Mouse (Mus musculus) kidney, adult 11 months (tissue): ENCODE data around the gene Psmb8.
"Not testable (repeated sequence)": the region's sequence is repeated elsewhere in the genome, so short reads cannot be mapped to it uniquely, and the experiment has no call there.

ENCODE experiments used
- DNase-seq: peaks from one replicate; pipeline ENCODE4 v3.0.0; 2022

The Psmb8 gene

GRCm38 (mm10) chr17:34217216-34217928, 19.9 kb downstream of the Psmb8 start:
- no peak for DNase-seq

GRCm38 (mm10) chr17:34217986-34218385, 20.5 kb downstream of the Psmb8 start:
- no peak for DNase-seq

- peak; percentile 93 for DNase-seq
These were observed 21.2 kb downstream of the Psmb8 start for GRCm38 (mm10) chr17:34218675-34219074.

- peak; percentile 52 for DNase-seq
These were observed 21.6 kb downstream of the Psmb8 start for GRCm38 (mm10) chr17:34219096-34219495.

- not testable (repeated sequence) for DNase-seq
These were observed 22.3 kb downstream of the Psmb8 start for GRCm38 (mm10) chr17:34219801-34220200.

GRCm38 (mm10) chr17:34220401-34220800, 22.9 kb downstream of the Psmb8 start:
- DNase-seq, result not testable (repeated sequence)

- peak; percentile 34 for DNase-seq
These were observed 27.3 kb downstream of the Psmb8 start for GRCm38 (mm10) chr17:34224816-34225215.

DNA sequence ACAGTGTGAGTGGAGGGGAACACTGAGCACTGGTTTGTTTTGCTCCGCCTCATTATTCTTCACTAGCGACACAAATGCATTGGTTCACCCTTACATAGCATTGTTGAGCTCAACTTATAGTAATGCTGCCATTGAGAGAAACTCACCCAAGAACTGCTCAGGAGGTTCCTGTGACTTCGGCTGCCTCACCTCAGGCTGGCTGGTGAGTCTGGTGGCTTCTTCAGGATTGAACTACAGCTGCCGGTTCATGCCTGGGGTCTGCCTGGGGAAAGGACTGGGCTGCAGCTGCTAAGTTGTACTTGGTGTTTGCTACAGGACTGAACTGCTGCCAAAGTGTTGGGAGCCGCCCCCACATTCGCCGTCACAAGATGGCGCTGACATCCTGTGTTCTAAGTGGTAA, 27.9 kb downstream of the Psmb8 start:
- DNase-seq, result no peak

DNA sequence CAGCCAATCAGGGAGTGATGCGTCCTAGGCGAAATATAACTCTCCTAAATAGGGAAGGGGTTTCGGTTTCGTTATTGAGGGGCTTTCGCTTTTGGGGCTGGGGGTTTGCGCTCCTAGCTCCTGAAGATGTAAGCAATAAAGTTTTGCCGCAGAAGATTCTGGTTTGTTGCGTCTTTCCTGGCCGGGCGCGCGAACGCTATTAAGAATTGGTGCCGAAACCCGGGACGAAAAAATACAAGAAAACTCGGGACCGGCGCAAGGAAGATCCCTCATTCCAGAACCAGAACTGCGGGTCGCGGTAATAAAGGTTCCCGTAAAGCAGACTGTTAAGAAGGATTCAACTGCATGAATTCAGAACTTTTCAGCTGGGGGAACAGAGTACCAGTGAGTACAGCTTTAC, 28.4 kb downstream of the Psmb8 start:
- not testable (repeated sequence) for DNase-seq

GRCm38 (mm10) chr17:34230971-34231370, 33.5 kb downstream of the Psmb8 start:
- DNase-seq, result not testable (repeated sequence)

- not testable (repeated sequence) for DNase-seq
These were observed 34.5 kb downstream of the Psmb8 start for GRCm38 (mm10) chr17:34232021-34232420.

GRCm38 (mm10) chr17:34234926-34235325, 37.4 kb downstream of the Psmb8 start:
- peak; percentile 71 for DNase-seq

DNA sequence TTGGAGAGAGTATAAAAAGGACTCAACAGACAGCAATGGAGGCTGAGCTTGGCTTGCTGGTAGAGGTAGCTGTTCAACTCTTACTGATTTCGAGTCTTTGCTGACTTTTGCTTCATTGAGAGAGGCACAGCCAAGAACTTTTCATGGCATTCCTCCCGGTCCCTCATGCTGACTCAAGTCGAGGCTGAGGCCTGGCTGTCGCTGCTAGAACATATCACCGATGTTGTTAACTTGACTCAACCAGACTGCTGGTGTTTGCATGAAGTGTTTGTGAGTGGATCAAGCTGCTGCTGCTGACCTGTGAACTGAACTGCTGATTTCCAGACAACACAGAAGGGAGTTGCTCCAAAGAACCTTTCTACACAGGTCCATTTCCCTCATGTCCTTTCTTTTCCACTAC, 39.2 kb downstream of the Psmb8 start:
- DNase-seq, result no peak

DNA sequence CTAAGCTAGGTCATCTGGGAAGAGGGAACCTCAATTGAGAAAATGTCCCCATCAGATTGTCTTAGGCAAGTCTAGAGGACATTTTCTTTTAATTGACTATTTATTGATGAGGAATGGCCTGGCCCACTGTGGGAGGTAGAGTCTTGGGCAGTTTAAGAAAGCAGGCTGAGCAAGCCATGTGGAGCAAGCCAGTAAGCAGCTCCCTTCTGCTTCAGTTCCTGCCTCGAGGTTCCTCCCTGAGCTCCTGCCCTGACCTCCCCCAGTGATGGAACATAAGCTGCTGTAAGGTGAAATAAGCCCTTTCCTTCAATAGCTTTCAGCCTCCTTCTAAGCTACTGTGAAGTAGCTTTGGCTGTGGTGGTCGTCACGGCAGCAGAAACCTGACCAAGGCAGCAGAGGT, 40.2 kb downstream of the Psmb8 start:
- no peak for DNase-seq

GRCm38 (mm10) chr17:34238706-34239105, 41.2 kb downstream of the Psmb8 start, which contains the start of gene H2-Ob:
Gene H2-Ob (plus strand): TSS chr17:34238903.
- peak; percentile 36 for DNase-seq

DNA sequence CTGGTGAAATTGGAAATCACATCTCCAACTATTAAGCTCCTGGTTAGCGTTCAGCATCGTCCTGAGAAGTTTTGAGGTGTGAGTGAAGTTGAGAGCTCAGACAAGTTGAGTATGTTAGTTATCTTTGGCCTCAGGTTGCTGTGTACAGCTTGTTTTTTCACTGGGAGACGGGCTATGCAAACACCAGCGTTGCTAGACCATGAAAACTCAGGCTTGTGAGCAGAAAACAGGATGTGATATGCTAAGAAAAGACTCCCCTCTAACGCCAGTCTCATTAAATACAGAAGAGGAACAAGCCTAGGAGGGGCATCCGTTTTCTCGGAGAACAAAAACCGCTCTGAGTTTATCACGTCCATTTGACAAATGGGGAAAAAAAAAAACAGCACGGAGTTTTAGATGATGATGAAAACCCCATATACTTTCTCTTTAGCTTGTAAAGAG, 42.1 kb downstream of the Psmb8 start:
- no peak for DNase-seq

- DNase-seq, result no peak
These were observed 42.8 kb downstream of the Psmb8 start for GRCm38 (mm10) chr17:34240366-34240765.

- no peak for DNase-seq
These were observed 43.4 kb downstream of the Psmb8 start for GRCm38 (mm10) chr17:34240916-34241315.

DNA sequence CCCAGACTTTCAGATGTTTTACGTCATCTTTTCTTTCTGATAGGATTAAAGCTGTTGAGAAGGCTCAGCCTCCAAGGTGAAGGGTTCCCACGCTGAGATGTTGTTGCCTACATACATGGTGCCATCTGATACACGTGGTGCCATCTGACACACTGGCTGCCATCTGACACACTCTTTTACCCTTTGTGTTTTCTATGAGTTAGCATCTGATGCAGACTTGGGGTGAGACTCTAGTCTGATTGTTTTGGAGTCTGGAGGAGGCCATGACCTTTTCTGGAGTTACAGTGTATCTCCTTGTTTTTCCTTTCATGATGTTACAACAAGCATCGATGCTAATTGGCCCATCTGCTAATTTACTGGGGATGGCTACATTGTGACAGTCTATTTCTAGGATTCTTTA, 47.1 kb downstream of the Psmb8 start:
- DNase-seq, result no peak

DNA sequence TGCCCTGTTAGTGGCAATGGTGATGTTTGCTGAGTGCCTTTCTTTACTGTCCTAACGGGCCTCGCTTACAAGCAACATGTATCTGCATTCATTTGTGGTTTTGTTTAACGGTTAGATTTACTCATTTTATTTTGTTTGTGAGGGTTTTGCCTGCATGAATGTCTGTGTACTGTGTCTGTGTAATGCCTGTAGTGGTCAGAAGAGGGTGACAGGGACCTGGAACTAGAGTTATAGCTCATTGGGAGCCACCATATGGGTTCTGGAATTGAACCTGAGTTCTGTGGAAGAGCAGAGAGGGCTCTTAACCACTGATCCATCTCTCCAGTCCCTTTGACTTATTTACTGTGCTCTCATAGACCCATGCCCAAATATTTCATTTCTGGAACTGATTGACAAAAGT, 49.5 kb downstream of the Psmb8 start:
- no peak for DNase-seq

DNA sequence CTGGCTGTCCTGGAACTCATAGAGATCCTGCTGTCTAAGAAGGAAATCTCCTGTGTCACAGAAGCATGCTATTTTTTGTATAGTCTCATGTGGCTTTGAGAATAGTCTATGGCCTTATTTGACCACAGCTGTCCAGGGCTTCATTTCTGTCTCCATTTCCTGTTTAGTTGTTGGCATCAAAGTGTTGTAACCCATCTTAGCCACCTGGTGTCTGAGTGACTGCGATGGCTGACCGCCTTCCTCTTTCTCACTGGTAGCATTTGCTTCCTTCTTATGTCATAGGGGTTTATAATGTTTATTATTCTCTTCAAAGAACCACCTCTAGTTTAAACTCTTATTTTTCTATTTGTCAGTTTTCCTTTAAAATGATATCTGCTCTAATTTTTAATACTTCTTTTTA, 51.2 kb downstream of the Psmb8 start:
- no peak for DNase-seq

DNA sequence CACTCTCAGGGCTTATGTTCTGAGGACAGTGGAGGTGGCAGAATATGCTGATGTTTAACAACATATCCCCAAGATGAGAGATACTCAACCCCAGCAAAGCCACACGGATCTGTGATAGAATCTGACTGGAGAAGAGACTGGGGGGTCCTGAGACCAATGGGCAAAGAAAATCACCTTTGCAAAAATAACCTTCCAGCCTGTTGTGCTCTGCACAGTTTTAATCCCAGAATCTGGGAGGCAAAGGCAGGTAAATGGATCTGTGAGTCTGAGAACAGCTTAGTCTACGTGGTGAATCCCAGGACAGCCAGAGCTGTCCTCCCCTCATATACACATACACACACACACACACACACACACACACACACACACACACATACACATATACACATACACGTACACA, 51.8 kb downstream of the Psmb8 start:
- DNase-seq, result no peak

GRCm38 (mm10) chr17:34249878-34250277, 52.4 kb downstream of the Psmb8 start:
- DNase-seq, result peak; percentile 31
